Mouse (Mus musculus) limb, embryonic 13.5 days (tissue): ENCODE data around the gene Hfe. TPM values are rescaled to one million over a fixed set of nuclear protein-coding genes. Genes with fewer than 3 reads are reported as not detected.
"Not testable (repeated sequence)": the region's sequence is repeated elsewhere in the genome, so short reads cannot be mapped to it uniquely, and the experiment has no call there.

ENCODE experiments used
- ATAC-seq: fragments of 200-750 bp; cut with Nextera tagmentation; 2 replicates; pipeline ENCODE4 v1.8.0; 2017; ENCODE audit warnings: low read depth, moderate number of reproducible peaks, moderate TSS enrichment; ENCODE audit not compliant: low FRiP score
- H3K27ac ChIP-seq: fragments of 300-500 bp; sonication (generic); 2 replicates; pipeline ENCODE4 v1.5.1; 2015; ENCODE audit warnings: inconsistent platforms, mild to moderate bottlenecking, moderate library complexity
- H3K27me3 ChIP-seq: fragments of 300-500 bp; sonication (generic); 2 replicates; pipeline ENCODE4 v1.6.1; 2015; ENCODE audit warnings: mild to moderate bottlenecking, inconsistent platforms
- H3K36me3 ChIP-seq: fragments of 300-500 bp; sonication (generic); 2 replicates; pipeline ENCODE4 v1.6.1; 2015; ENCODE audit warnings: inconsistent platforms, mild to moderate bottlenecking, moderate library complexity
- H3K4me1 ChIP-seq: fragments of 300-500 bp; sonication (generic); 2 replicates; pipeline ENCODE4 v1.6.1; 2015; ENCODE audit warnings: inconsistent platforms
- H3K4me2 ChIP-seq: fragments of 300-500 bp; sonication (generic); replicated peaks from 2 replicates; pipeline ENCODE4 v1.6.1; 2015; ENCODE audit warnings: inconsistent platforms, mild to moderate bottlenecking, moderate library complexity
- H3K4me3 ChIP-seq: fragments of 300-500 bp; sonication (generic); 2 replicates; pipeline ENCODE4 v1.5.1; 2015; ENCODE audit warnings: moderate library complexity, mild to moderate bottlenecking, inconsistent platforms
- H3K9ac ChIP-seq: fragments of 300-500 bp; sonication (generic); 2 replicates; pipeline ENCODE4 v1.6.1; 2015; ENCODE audit warnings: mild to moderate bottlenecking, inconsistent platforms
- H3K9me3 ChIP-seq: fragments of 300-500 bp; sonication (generic); 2 replicates; pipeline ENCODE4 v1.6.1; 2016; ENCODE audit warnings: inconsistent platforms
- WGBS: fragments of 180-500 bp; shearing (Covaris S2); methylation state at CpG from one replicate; pipeline ENCODE4 v1.1.7; 2015; 5-methylcytosine and 5-hydroxymethylcytosine counted together
- polyA plus RNA-seq: library from polyadenylated mRNA; unstranded; fragments of >200 nt; fragmentation: Nextera tagmentation; extraction: Ambion mirVana; gene quantifications from 2 replicates; pipeline ENCODE4 v1.2.1, GENCODE M21; 2015

Hfe gene
- 5.2 and 5.5 TPM in 2 replicates for polyA plus RNA-seq

DNA sequence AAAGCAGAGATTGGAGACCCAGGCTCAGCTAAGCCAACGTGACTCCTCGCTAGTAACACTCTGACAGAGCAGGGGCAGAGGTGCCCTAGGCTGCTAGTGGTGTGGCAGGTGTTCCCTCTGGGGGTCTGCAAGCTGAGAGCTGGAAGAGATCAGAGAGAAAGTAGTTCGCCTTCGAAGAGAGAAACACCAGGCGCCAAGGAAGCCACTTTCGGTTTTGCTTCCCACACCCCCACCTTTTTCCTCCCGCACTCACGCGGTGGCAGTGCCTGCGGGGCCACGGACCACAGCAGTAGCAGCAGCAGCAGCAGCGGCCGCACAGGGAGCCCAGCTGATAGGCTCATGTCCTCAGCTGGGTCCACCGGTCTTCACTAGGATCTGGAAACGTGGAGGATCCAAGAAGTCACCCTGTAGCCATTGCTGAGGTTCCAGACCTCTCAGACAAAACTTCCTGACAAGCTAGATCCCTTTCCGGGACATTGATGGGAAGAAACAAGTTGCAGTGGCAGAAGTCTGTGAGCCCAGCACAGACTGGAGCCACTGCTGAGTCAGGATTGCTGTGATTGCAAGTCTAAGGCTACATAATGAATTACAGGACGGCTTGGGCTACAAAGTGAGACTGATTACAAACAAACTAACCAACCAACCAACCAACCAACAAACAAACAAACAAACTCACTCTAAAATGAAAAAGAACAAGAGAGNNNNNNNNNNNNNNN lies at the start of gene Hfe:
Gene Hfe, minus strand, starts transcription at position 481 of the 716 bp plus-strand sequence.
- Histone ChIP-seq H3K36me3 (no peaks in the 10 kb centered on the region), H3K4me2 (peak within 1 kb of the TSS; percentile 74), H3K9ac (peak within 1 kb of the TSS; percentile 70), H3K27ac (peak within 1 kb of the TSS; percentile 28; the same call in 1 of the 2 replicates), H3K4me1 (peaks cover 29% of the 10 kb centered on the region), H3K9me3 (no peaks in the 10 kb centered on the region), H3K4me3 (peak within 1 kb of the TSS; percentile 46), H3K27me3 (no peaks in the 10 kb centered on the region)
- ATAC-seq, result peak; percentile 59; the same call in 1 of the 2 replicates
- 1% methylated on average over 15 of the region's 17 CpGs for WGBS

DNA sequence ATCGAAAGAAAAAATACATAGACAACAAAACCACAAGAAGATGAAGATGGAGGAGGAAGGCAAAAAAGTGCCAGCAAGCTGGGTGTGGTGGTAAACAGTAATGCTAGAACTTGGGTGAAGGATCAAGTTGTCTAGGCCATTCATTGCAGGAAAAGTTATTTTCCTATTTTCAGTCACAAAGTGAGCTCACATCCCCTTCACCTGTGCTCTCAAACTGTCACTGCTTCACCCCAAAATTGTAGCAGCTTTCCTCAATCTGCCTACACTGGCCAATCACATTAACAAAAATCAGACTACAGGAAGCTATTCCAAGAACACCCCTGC lies 49.2 kb upstream of the Hfe start:
- no peaks in the 10 kb centered on the region for H3K27me3 ChIP-seq
- H3K4me1 ChIP-seq, result peaks cover 26% of the 10 kb centered on the region
- H3K36me3 ChIP-seq, result no peaks in the 10 kb centered on the region
- peak overlapping the region; percentile 92 for H3K4me2 ChIP-seq
- ATAC-seq, result no peak
- H3K4me3 ChIP-seq, result peak overlapping the region; percentile 59
- H3K9ac ChIP-seq, result peak overlapping the region; percentile 68; the same call in 1 of the 2 replicates
- no peaks in the 10 kb centered on the region for H3K9me3 ChIP-seq
- 57% methylated on average over 1 of the region's 1 CpGs for WGBS
- H3K27ac ChIP-seq, result peak overlapping the region; percentile 90; the same call in 1 of the 2 replicates

DNA sequence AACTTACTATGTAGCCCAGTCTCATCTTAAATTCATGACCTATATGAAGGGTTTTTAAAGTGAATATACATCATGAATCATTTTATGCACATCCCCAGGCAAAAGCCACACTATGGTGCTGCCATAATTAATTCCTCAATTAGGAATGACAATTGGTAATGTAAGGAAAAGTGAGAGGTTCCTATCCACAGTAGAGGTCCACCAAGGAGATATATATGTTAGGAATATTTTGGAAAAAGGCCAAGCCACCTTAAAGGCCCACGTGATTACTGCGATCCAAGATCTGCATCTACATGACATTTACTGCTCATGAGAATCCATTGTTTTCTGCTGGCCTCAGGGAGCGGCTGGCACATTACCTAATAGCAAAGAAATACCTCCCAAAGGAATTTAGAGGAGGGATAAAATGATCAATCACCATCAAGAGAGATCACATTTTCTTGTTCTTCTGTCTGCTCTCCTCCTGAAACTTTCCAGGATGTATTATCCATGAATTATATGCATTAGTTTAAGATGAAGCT lies 48.7 kb upstream of the Hfe start:
- H3K4me2 ChIP-seq, result no peak overlapping the region; the same call in 1 of the 2 replicates
- ATAC-seq, result no peak

DNA sequence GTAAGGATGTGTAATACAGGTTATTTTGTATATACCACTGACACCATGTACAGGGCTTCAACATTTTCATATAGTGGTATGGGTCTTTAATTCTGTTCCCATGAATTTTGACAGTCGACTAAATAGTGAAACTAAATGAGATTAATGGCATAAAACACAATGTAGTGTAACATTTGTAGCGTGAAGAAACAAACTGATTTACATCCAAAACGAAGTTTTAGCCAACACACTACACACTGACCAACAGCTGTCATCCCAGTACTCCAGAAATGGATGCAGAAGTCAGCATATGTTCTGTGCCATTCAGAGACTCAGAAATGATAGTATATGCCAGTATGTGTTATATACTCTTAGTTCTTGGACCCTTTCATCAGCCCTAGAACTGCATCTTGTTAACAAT lies 47.3 kb upstream of the Hfe start:
- Histone ChIP-seq H3K27me3 (no peaks in the 10 kb centered on the region), H3K9me3 (no peaks in the 10 kb centered on the region), H3K9ac (no peak overlapping the region), H3K4me2 (peak overlapping the region; percentile 41), H3K4me3 (no peak overlapping the region), H3K27ac (peak overlapping the region; percentile 29; the same call in 1 of the 2 replicates), H3K36me3 (no peaks in the 10 kb centered on the region), H3K4me1 (peaks cover 26% of the 10 kb centered on the region)
- WGBS, result 46% methylated on average over 3 of the region's 3 CpGs
- ATAC-seq, result no peak

More for the DNA sequence above, 48.7 kb upstream of the Hfe start:
- Histone ChIP-seq H3K27me3 (no peaks in the 10 kb centered on the region), H3K4me1 (peaks cover 22% of the 10 kb centered on the region), H3K9me3 (no peaks in the 10 kb centered on the region), H3K36me3 (no peaks in the 10 kb centered on the region), H3K9ac (no peak overlapping the region), H3K27ac (no peak overlapping the region), H3K4me3 (no peak overlapping the region)
- WGBS, result 76% methylated on average over 3 of the region's 3 CpGs

DNA sequence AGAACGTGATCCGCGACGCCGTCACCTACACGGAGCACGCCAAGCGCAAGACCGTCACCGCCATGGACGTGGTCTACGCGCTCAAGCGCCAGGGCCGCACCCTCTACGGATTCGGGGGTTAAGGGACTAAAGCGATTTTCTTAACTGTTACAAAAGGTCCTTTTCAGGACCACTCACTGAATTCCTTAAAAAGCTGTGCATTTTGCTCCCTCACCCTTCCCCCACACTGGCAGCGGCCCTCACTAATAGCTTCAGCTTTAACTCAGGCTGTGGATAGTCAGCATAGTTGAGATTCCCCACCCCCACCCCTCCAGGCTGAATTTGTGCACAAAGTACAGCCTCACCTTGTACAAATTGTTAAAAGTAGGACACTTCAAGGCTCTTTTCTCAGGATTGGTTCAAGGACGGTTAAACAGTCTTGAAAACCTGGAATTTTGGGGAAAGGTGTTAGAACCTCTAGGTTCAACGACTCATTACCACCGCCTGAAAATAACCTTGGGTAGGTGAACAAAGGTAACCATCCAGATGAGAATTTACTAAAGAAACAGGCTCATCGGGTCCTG lies 46.6 kb upstream of the Hfe start:
- Histone ChIP-seq H3K27ac (peak overlapping the region; percentile 94), H3K4me3 (peak overlapping the region; percentile 46), H3K27me3 (no peaks in the 10 kb centered on the region), H3K4me2 (peak overlapping the region; percentile 82), H3K36me3 (no peaks in the 10 kb centered on the region), H3K9ac (peak overlapping the region; percentile 69), H3K9me3 (no peaks in the 10 kb centered on the region), H3K4me1 (peaks cover 29% of the 10 kb centered on the region)
- WGBS, result under 1% methylated on average over 18 of the region's 23 CpGs
- peak; percentile 16 for ATAC-seq

DNA sequence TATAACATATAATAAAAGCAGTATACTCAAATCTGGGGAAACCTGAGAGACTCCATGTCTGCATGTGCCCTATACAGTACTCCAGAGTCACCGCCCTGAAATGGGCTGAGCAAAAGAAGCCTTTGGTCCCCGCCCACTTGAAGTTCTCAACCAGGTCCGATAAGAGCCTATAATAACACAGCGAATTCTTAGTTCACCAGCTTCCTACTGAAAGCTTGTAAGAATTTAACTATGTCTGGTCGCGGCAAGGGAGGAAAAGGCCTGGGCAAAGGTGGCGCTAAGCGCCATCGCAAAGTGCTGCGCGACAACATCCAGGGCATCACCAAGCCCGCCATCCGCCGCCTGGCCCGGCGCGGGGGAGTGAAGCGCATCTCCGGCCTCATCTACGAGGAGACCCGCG lies 46.1 kb upstream of the Hfe start, which contains the start of gene Hist1h4b:
Gene Hist1h4b, plus strand, starts transcription at position 224 of the 400 bp plus-strand sequence.
- peak within 1 kb of the TSS; percentile 69 for H3K9ac ChIP-seq
- H3K27ac ChIP-seq, result peak within 1 kb of the TSS; percentile 94
- H3K4me2 ChIP-seq, result peak within 1 kb of the TSS; percentile 82
- peak; percentile 77 for ATAC-seq
- H3K36me3 ChIP-seq, result no peaks in the 10 kb centered on the region
- H3K27me3 ChIP-seq, result no peaks in the 10 kb centered on the region
- peaks cover 29% of the 10 kb centered on the region for H3K4me1 ChIP-seq
- WGBS, result 0% methylated on average over 17 of the region's 22 CpGs
- H3K4me3 ChIP-seq, result peak within 1 kb of the TSS; percentile 46
- no peaks in the 10 kb centered on the region for H3K9me3 ChIP-seq

DNA sequence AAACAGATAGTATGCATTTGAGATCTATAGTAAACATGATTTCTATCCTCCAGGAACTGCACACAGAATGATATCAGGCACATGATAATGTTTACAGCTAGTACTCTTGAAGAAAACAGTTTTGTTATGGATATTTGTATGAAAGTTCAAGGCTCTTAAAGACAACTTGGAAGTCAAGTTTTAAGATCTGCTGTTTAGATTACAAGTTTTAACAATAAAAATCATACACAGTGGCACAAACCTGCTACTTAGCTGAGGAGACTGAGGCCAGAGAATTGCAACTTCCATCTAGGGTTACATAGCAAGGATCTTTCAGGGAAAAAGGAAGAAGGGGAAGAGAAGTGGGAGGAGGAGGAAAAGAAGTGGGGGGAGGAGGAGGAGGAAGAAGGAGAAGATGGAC lies 44.3 kb upstream of the Hfe start:
- no peak for ATAC-seq
- Histone ChIP-seq H3K27me3 (no peaks in the 10 kb centered on the region), H3K9ac (no peak overlapping the region), H3K27ac (no peak overlapping the region), H3K4me1 (peaks cover 23% of the 10 kb centered on the region), H3K4me3 (no peak overlapping the region), H3K4me2 (no peak overlapping the region), H3K9me3 (no peaks in the 10 kb centered on the region), H3K36me3 (no peaks in the 10 kb centered on the region)

DNA sequence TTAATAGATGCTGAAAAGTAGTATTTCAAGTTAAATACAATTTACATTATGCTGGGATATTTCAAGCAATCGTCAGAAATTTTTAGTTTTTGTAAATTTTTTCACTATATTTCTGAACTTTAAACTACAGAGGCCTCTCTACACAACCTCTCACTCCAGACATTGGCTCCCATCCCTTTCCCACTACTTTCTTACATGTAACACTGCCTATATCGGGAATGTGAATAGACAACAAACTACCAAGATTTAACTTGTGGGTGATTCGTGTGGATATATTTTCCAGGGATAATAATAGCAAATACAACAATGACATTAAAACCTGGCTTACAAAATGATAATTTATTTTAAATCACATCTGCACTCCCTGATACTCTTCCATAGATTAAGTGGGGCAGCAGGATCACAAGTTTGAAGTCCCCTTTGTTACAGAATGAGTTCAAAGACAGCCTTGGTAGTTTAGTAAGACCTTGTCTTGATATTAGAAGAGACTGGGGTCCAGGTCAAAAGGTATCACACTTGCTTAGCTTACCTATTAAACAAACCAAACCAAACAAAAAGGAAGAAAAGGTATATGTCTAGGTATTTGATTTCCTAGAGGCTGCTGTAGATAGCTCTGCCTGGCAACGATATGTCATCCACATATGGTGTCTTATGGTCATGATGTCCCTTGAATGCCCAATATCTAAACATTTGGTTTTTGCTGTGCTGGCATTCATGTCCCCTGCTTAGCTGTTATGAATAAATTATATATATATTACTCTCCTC lies 42.8 kb upstream of the Hfe start:
- peak overlapping the region; percentile 65; the same call in 1 of the 2 replicates for H3K9ac ChIP-seq
- no peak for ATAC-seq
- peak overlapping the region; percentile 65 for H3K4me2 ChIP-seq
- H3K27ac ChIP-seq, result peak overlapping the region; percentile 76; the same call in 1 of the 2 replicates
- peaks cover 23% of the 10 kb centered on the region for H3K4me1 ChIP-seq
- 0 out of 2 replicates have a peak overlapping the region, but pooled peaks have one; percentile 12 for H3K4me3 ChIP-seq
- H3K27me3 ChIP-seq, result no peaks in the 10 kb centered on the region
- no peaks in the 10 kb centered on the region for H3K36me3 ChIP-seq
- no peaks in the 10 kb centered on the region for H3K9me3 ChIP-seq
- WGBS, result 56% methylated on average over 4 of the region's 4 CpGs

DNA sequence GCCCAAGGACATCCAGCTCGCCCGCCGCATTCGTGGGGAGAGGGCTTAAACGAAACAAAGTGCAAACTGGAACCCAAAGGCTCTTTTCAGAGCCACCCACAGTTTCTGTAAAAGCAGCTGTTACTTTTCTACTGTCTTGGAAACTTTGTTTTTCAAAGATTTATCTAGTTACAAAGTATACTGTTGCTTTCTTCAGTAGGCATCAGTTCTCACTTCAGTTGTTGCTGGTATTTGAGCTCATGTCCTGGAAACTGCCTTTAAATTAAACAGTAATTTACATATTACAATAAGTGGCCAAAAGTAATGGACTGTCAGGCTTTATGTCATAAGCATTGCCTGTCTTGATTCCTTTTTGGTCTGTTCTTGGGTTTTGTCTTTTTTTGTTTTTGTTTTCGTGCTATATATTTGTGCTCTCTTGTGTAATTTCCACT lies 42.1 kb upstream of the Hfe start:
- no peaks in the 10 kb centered on the region for H3K36me3 ChIP-seq
- peak overlapping the region; percentile 42 for H3K4me3 ChIP-seq
- ATAC-seq, result no peak
- peaks cover 27% of the 10 kb centered on the region for H3K4me1 ChIP-seq
- peak overlapping the region; percentile 65 for H3K4me2 ChIP-seq
- no peaks in the 10 kb centered on the region for H3K27me3 ChIP-seq
- peak overlapping the region; percentile 76 for H3K27ac ChIP-seq
- H3K9me3 ChIP-seq, result no peaks in the 10 kb centered on the region
- WGBS, result 4% methylated on average over 6 of the region's 6 CpGs
- H3K9ac ChIP-seq, result peak overlapping the region; percentile 65

DNA sequence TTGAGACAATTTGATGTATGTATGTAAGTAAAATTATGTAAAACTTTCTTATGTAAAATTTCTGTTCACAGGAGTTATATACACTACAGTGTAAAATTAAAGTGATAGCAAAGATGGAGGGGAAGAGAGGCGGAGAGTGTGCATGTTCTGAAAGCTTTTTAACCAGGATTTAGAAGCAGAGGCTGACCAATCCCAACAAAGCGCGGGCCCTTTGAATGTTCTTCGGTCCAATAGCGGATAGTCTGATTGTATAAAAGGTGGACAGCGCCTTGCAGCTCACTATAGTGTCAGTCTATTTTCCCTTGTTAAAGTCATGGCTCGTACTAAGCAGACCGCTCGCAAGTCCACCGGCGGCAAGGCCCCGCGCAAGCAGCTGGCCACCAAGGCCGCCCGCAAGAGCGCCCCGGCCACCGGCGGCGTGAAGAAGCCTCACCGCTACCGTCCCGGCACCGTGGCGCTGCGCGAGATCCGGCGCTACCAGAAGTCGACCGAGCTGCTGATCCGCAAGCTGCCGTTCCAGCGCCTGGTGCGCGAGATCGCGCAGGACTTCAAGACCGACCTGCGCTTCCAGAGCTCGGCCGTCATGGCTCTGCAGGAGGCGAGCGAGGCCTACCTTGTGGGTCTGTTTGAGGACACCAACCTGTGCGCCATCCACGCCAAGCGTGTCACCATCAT lies 41.5 kb upstream of the Hfe start, which contains the start of gene Hist1h3b:
Gene Hist1h3b, plus strand, starts transcription at position 201 of the 675 bp plus-strand sequence.
- not testable (repeated sequence) for H3K9me3 ChIP-seq, H3K36me3 ChIP-seq, H3K27me3 ChIP-seq
- peak within 1 kb of the TSS; percentile 69 for H3K9ac ChIP-seq
- H3K4me1 ChIP-seq, result peaks cover 27% of the 10 kb centered on the region
- peak within 1 kb of the TSS; percentile 96 for H3K27ac ChIP-seq
- H3K4me3 ChIP-seq, result peak within 1 kb of the TSS; percentile 48
- 0% methylated on average over 21 of the region's 47 CpGs for WGBS
- H3K4me2 ChIP-seq, result peak within 1 kb of the TSS; percentile 65
- ATAC-seq, result peak; percentile 90

DNA sequence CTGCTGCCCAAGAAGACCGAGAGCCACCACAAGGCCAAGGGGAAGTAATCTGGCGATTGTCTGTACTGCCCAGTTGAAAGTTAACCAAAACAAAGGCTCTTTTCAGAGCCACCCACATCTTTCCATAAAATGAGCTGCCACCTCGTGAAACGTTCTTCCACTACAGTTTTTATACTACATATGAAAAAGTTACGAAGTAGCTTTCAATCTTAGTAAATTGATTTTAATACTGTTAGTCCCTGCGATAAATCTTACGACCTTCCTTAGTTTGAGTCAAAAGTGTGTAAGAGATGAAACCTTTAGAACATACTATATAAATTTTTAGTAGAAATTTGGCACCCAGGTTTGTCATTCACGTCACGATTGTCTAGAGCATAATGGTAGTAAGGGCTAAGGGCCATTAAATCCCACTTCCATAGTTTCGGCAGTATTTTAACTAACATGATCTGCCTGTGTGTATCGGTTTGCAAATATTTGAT lies 40.9 kb upstream of the Hfe start:
- under 1% methylated on average over 11 of the region's 11 CpGs for WGBS
- Histone ChIP-seq H3K27ac (peak overlapping the region; percentile 96), H3K4me2 (peak overlapping the region; percentile 65), H3K9me3 (no peaks in the 10 kb centered on the region), H3K36me3 (no peaks in the 10 kb centered on the region), H3K4me1 (peaks cover 29% of the 10 kb centered on the region), H3K4me3 (peak overlapping the region; percentile 48), H3K9ac (peak overlapping the region; percentile 69), H3K27me3 (no peaks in the 10 kb centered on the region)
- ATAC-seq, result no peak
